In the genomic region with DNA sequence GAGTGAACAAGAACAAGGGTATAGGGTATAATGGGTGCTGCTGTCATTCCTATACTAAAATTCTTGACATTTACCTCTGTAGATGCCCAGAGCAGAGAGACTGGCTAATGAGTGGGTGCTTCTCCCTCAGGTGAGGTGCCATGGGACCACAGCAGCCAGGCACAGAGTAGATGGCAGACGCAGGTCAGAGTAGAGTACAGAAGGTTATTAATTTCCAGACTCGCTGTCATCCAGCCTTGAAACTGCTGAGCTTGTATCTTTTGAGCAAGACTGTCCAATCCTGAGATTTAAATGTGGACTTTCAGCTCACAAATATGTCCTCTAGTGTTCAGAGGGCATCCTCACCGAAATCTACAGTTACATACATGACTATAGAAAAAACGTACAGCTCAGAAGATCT, we compare ENCODE assay signal across 14 mouse cellular contexts.
DNase-seq lines count a peak whose midpoint lies in the region; ATAC-seq and TF ChIP-seq lines count a peak whose summit lies in the region.
"Had no signal": no experiment of that assay in that cellular context is flagged by ENCODE, and none has a peak within 500 bp of the region (broad histone marks: within the 10 kb centered on the region; RNA-seq: fewer than 3 reads in every experiment).

No protein-coding gene starts in this region.

- WGBS in forebrain, postnatal 0 days: 86% methylated on average over 4 of the region's 4 CpGs
- WGBS in forebrain, embryonic 12.5 days: 93% methylated on average over 4 of the region's 4 CpGs
- 81% methylated on average over 4 of the region's 4 CpGs for WGBS in embryonic facial prominence, embryonic 15.5 days

- H3K4me3 ChIP-seq in forebrain, postnatal 0 days (ENCODE audit: low read depth, low read length): no peak overlapping the region
- H3K4me3 ChIP-seq in forebrain, embryonic 12.5 days (replicated peaks): no peak overlapping the region
- H3K4me3 ChIP-seq in layer of hippocampus, adult 2 months: no peak overlapping the region
- no peak overlapping the region for H3K4me3 ChIP-seq in embryonic facial prominence, embryonic 15.5 days (replicated peaks)
- H3K4me3 ChIP-seq: heart, embryonic 12.5 days had no signal

- H3K27ac ChIP-seq in forebrain, postnatal 0 days (ENCODE audit: low read depth, low read length): peak overlapping the region; percentile 67
- H3K27ac ChIP-seq in forebrain, embryonic 12.5 days: no peak overlapping the region
- peak overlapping the region; percentile 33; the same call in 1 of the 2 replicates for H3K27ac ChIP-seq in layer of hippocampus, adult 2 months
- H3K27ac ChIP-seq in embryonic facial prominence, embryonic 15.5 days (replicated peaks): peak overlapping the region; percentile 87

- no peaks in the 10 kb centered on the region for H3K27me3 ChIP-seq in forebrain, postnatal 0 days (ENCODE audit: insufficient read depth, low read length)
- H3K27me3 ChIP-seq in forebrain, embryonic 12.5 days: no peaks in the 10 kb centered on the region
- H3K27me3 ChIP-seq in embryonic facial prominence, embryonic 15.5 days: no peaks in the 10 kb centered on the region
- H3K27me3 ChIP-seq: heart, embryonic 12.5 days had no signal

- H3K4me1 ChIP-seq in forebrain, postnatal 0 days (ENCODE audit: insufficient read depth): 0 out of 2 replicates have a peak, but pooled peaks cover 4% of the 10 kb centered on the region
- H3K4me1 ChIP-seq in forebrain, embryonic 12.5 days: peaks cover 14% of the 10 kb centered on the region
- H3K4me1 ChIP-seq in embryonic facial prominence, embryonic 15.5 days: peaks cover 15% of the 10 kb centered on the region

- H3K36me3 ChIP-seq in forebrain, postnatal 0 days (ENCODE audit: insufficient read depth): no peaks in the 10 kb centered on the region
- H3K36me3 ChIP-seq in forebrain, embryonic 12.5 days (replicated peaks): no peaks in the 10 kb centered on the region
- no peaks in the 10 kb centered on the region for H3K36me3 ChIP-seq in embryonic facial prominence, embryonic 15.5 days
- H3K36me3 ChIP-seq: G1E; heart, embryonic 12.5 days had no signal

- no peak for TF ChIP-seq CTCF in forebrain, postnatal 0 days (IDR thresholded peaks at IDR 0.05; ENCODE audit: low read depth)
- no peak for TF ChIP-seq CTCF in layer of hippocampus, adult 2 months (conservative IDR thresholded peaks at IDR 0.05)

- no peak overlapping the region for H3K9ac ChIP-seq in forebrain, postnatal 0 days
- H3K9ac ChIP-seq in forebrain, embryonic 12.5 days: no peak overlapping the region
- no peak overlapping the region for H3K9ac ChIP-seq in embryonic facial prominence, embryonic 15.5 days
- H3K9ac ChIP-seq: heart, embryonic 12.5 days; lung, embryonic 14.5 days had no signal

- DNase-seq in forebrain, postnatal 0 days: no peak
- DNase-seq in layer of hippocampus, adult 2 months (ENCODE audit: low spot score in 2 of 2): no peak
- no peak for DNase-seq in layer of hippocampus, adult 9-11 months
- peak; percentile 33 to 59 for DNase-seq in kidney, postnatal 36 days
- no peak for DNase-seq in layer of hippocampus, adult 18-20 months (ENCODE audit: low spot score in 2 of 2)
- DNase-seq in frontal cortex, postnatal 10 days (ENCODE audit: low spot score in 2 of 2): no peak
- DNase-seq: cerebellum, adult 9-10 months; layer of hippocampus, postnatal 36 days had no signal

- H3K9me3 ChIP-seq in forebrain, postnatal 0 days (ENCODE audit: low read length): no peaks in the 10 kb centered on the region
- no peaks in the 10 kb centered on the region for H3K9me3 ChIP-seq in forebrain, embryonic 12.5 days
- H3K9me3 ChIP-seq in embryonic facial prominence, embryonic 15.5 days (replicated peaks): no peaks in the 10 kb centered on the region
- H3K9me3 ChIP-seq: G1E; heart, embryonic 12.5 days had no signal

- no peak overlapping the region for H3K4me2 ChIP-seq in forebrain, postnatal 0 days (ENCODE audit: low read depth)
- H3K4me2 ChIP-seq in forebrain, embryonic 12.5 days: no peak overlapping the region
- no peak overlapping the region for H3K4me2 ChIP-seq in embryonic facial prominence, embryonic 15.5 days (replicated peaks)
- H3K4me2 ChIP-seq: heart, embryonic 12.5 days; liver, embryonic 11.5 days; lung, embryonic 14.5 days had no signal

- ATAC-seq in forebrain, postnatal 0 days: no peak
- ATAC-seq in forebrain, embryonic 12.5 days (ENCODE audit: low FRiP score): no peak
- ATAC-seq in embryonic facial prominence, embryonic 15.5 days (ENCODE audit: insufficient number of reproducible peaks, low FRiP score, low TSS enrichment, low read depth): no peak

Comparison
In these comparisons a context has a peak if more than half of its experiments do, and no peak if none do; other contexts are left out.
1. DNase-seq: peak in kidney, postnatal 36 days (2 of 2); none in forebrain, postnatal 0 days (single experiment), layer of hippocampus, adult 2 months (0 of 2), layer of hippocampus, adult 9-11 months (single experiment), layer of hippocampus, adult 18-20 months (0 of 2) and frontal cortex, postnatal 10 days (0 of 2).